Mouse (Mus musculus): Measurements from ENCODE around the gene Capn7. TPM values are rescaled to one million over a fixed set of nuclear protein-coding genes. Genes with fewer than 3 reads are reported as not detected.

Gene Capn7
- polyA plus RNA-seq, 1 experiment from 2014 or later, result 35.4 TPM

GRCm38 (mm10) chr14:31416411-31416810 lies 80.0 kb downstream of the Capn7 start:
- no peak overlapping the region for H3K4me3 ChIP-seq (ENCODE audit: low read depth, low read length)
- H3K9me3 ChIP-seq (replicated peaks; ENCODE audit: control insufficient read depth, low read length), result no peaks in the 10 kb centered on the region
- H3K4me2 ChIP-seq, result no peak overlapping the region
- no peak for ATAC-seq (replicated peaks; ENCODE audit: insufficient number of reproducible peaks, low FRiP score, low TSS enrichment)
- H3K36me3 ChIP-seq (ENCODE audit: control insufficient read depth, insufficient read depth, low read length), result no peaks in the 10 kb centered on the region
- H3K9ac ChIP-seq (ENCODE audit: low read depth, low read length), result no peak overlapping the region
- H3K4me1 ChIP-seq (ENCODE audit: control insufficient read depth, insufficient read depth, low read length), result peaks cover 62% of the 10 kb centered on the region
- no peak overlapping the region for H3K27ac ChIP-seq (ENCODE audit: low read depth, low read length)
- 81% methylated on average over 3 of the region's 3 CpGs for WGBS (ENCODE audit: insufficient replicate concordance)
- H3K27me3 ChIP-seq (ENCODE audit: control insufficient read depth, insufficient read depth, low read length), result no peaks in the 10 kb centered on the region

- H3K4me3 ChIP-seq (ENCODE audit: low read depth, low read length), result no peak overlapping the region
- WGBS (ENCODE audit: insufficient replicate concordance), result 73% methylated on average over 16 of the region's 16 CpGs
- H3K9ac ChIP-seq (ENCODE audit: low read depth, low read length), result no peak overlapping the region
- peaks cover 68% of the 10 kb centered on the region for H3K4me1 ChIP-seq (ENCODE audit: control insufficient read depth, insufficient read depth, low read length)
- H3K27ac ChIP-seq (ENCODE audit: low read depth, low read length), result no peak overlapping the region; the same call in 1 of the 2 replicates
- no peak overlapping the region for H3K4me2 ChIP-seq
- no peak for ATAC-seq (replicated peaks; ENCODE audit: insufficient number of reproducible peaks, low FRiP score, low TSS enrichment)
- no peaks in the 10 kb centered on the region for H3K27me3 ChIP-seq (ENCODE audit: control insufficient read depth, insufficient read depth, low read length)
- no peaks in the 10 kb centered on the region; the same call in 1 of the 2 replicates for H3K36me3 ChIP-seq (ENCODE audit: control insufficient read depth, insufficient read depth, low read length)
- H3K9me3 ChIP-seq (replicated peaks; ENCODE audit: control insufficient read depth, low read length), result no peaks in the 10 kb centered on the region
Measured at GRCm38 (mm10) chr14:31416835-31417549, 80.6 kb downstream of the Capn7 start.

- Histone ChIP-seq H3K9ac (ENCODE audit: low read depth, low read length) (peak overlapping the region; percentile 2; the same call in 1 of the 2 replicates), H3K9me3 (replicated peaks; ENCODE audit: control insufficient read depth, low read length) (no peaks in the 10 kb centered on the region), H3K36me3 (ENCODE audit: control insufficient read depth, insufficient read depth, low read length) (no peaks in the 10 kb centered on the region; the same call in 1 of the 2 replicates), H3K4me1 (ENCODE audit: control insufficient read depth, insufficient read depth, low read length) (peaks cover 66% of the 10 kb centered on the region), H3K4me3 (ENCODE audit: low read depth, low read length) (no peak overlapping the region), H3K4me2 (no peak overlapping the region), H3K27ac (ENCODE audit: low read depth, low read length) (no peak overlapping the region; the same call in 1 of the 2 replicates), H3K27me3 (ENCODE audit: control insufficient read depth, insufficient read depth, low read length) (no peaks in the 10 kb centered on the region)
- WGBS (ENCODE audit: insufficient replicate concordance), result 23% methylated on average over 4 of the region's 4 CpGs
- no peak for ATAC-seq (replicated peaks; ENCODE audit: insufficient number of reproducible peaks, low FRiP score, low TSS enrichment)
Measured at GRCm38 (mm10) chr14:31419279-31419678, 82.8 kb downstream of the Capn7 start.

GRCm38 (mm10) chr14:31420135-31420534 lies 83.7 kb downstream of the Capn7 start:
- Histone ChIP-seq H3K27me3 (ENCODE audit: control insufficient read depth, insufficient read depth, low read length) (no peaks in the 10 kb centered on the region), H3K4me2 (no peak overlapping the region), H3K4me3 (ENCODE audit: low read depth, low read length) (no peak overlapping the region), H3K27ac (ENCODE audit: low read depth, low read length) (no peak overlapping the region), H3K9me3 (replicated peaks; ENCODE audit: control insufficient read depth, low read length) (no peaks in the 10 kb centered on the region), H3K36me3 (ENCODE audit: control insufficient read depth, insufficient read depth, low read length) (no peaks in the 10 kb centered on the region; the same call in 1 of the 2 replicates), H3K9ac (ENCODE audit: low read depth, low read length) (no peak overlapping the region), H3K4me1 (ENCODE audit: control insufficient read depth, insufficient read depth, low read length) (peaks cover 57% of the 10 kb centered on the region)
- no peak for ATAC-seq (replicated peaks; ENCODE audit: insufficient number of reproducible peaks, low FRiP score, low TSS enrichment)
- 87% methylated on average over 8 of the region's 8 CpGs for WGBS (ENCODE audit: insufficient replicate concordance)

- Histone ChIP-seq H3K4me1 (ENCODE audit: control insufficient read depth, insufficient read depth, low read length) (peaks cover 53% of the 10 kb centered on the region), H3K9ac (ENCODE audit: low read depth, low read length) (no peak overlapping the region), H3K9me3 (replicated peaks; ENCODE audit: control insufficient read depth, low read length) (0 out of 2 replicates have a peak, but pooled peaks cover 1% of the 10 kb centered on the region), H3K27ac (ENCODE audit: low read depth, low read length) (no peak overlapping the region), H3K36me3 (ENCODE audit: control insufficient read depth, insufficient read depth, low read length) (peaks cover 3% of the 10 kb centered on the region; the same call in 1 of the 2 replicates), H3K4me3 (ENCODE audit: low read depth, low read length) (no peak overlapping the region), H3K27me3 (ENCODE audit: control insufficient read depth, insufficient read depth, low read length) (no peaks in the 10 kb centered on the region), H3K4me2 (no peak overlapping the region)
- WGBS (ENCODE audit: insufficient replicate concordance), result 83% methylated on average over 7 of the region's 7 CpGs
- ATAC-seq (replicated peaks; ENCODE audit: insufficient number of reproducible peaks, low FRiP score, low TSS enrichment), result no peak
Measured at GRCm38 (mm10) chr14:31420562-31420961, 84.1 kb downstream of the Capn7 start.

- Histone ChIP-seq H3K4me1 (ENCODE audit: control insufficient read depth, insufficient read depth, low read length) (peaks cover 52% of the 10 kb centered on the region), H3K9ac (ENCODE audit: low read depth, low read length) (no peak overlapping the region), H3K9me3 (replicated peaks; ENCODE audit: control insufficient read depth, low read length) (0 out of 2 replicates have a peak, but pooled peaks cover 3% of the 10 kb centered on the region), H3K36me3 (ENCODE audit: control insufficient read depth, insufficient read depth, low read length) (peaks cover 3% of the 10 kb centered on the region; the same call in 1 of the 2 replicates), H3K4me3 (ENCODE audit: low read depth, low read length) (no peak overlapping the region), H3K27ac (ENCODE audit: low read depth, low read length) (no peak overlapping the region), H3K27me3 (ENCODE audit: control insufficient read depth, insufficient read depth, low read length) (no peaks in the 10 kb centered on the region), H3K4me2 (no peak overlapping the region)
- ATAC-seq (replicated peaks; ENCODE audit: insufficient number of reproducible peaks, low FRiP score, low TSS enrichment), result no peak
- 79% methylated on average over 7 of the region's 7 CpGs for WGBS (ENCODE audit: insufficient replicate concordance)
Measured at GRCm38 (mm10) chr14:31420985-31421384, 84.5 kb downstream of the Capn7 start.

Other genes with a start within 250 kb of the Capn7 start
- gene Smim4, start 207.7 kb upstream of the Capn7 start, polyA plus RNA-seq (2014; fragmentation: Nextera tagmentation; extraction: Ambion mirVana), result 64.5 and 70.0 TPM in 2 replicates
- 342 and 344 TPM in 2 replicates for gene Nt5dc2, start 205.6 kb upstream of the Capn7 start, polyA plus RNA-seq (2014; fragmentation: Nextera tagmentation; extraction: Ambion mirVana)
- gene Stab1, start 168.0 kb upstream of the Capn7 start, polyA plus RNA-seq (2014; fragmentation: Nextera tagmentation; extraction: Ambion mirVana), result 35.9 and 40.4 TPM in 2 replicates
- gene Tnnc1, start 128.3 kb upstream of the Capn7 start, polyA plus RNA-seq (2014; fragmentation: Nextera tagmentation; extraction: Ambion mirVana), result 3,123 and 3,177 TPM in 2 replicates
- gene Nisch, start 119.7 kb upstream of the Capn7 start, polyA plus RNA-seq (2014; fragmentation: Nextera tagmentation; extraction: Ambion mirVana), result 286 and 325 TPM in 2 replicates
- gene Sema3g, start 118.8 kb upstream of the Capn7 start, polyA plus RNA-seq (2014; fragmentation: Nextera tagmentation; extraction: Ambion mirVana), result 0.03 and 0.08 TPM in 2 replicates
- gene Phf7, start 85.3 kb upstream of the Capn7 start, polyA plus RNA-seq (2014; fragmentation: Nextera tagmentation; extraction: Ambion mirVana), result 7.4 and 8.7 TPM in 2 replicates
- 52.5 and 57.8 TPM in 2 replicates for gene Bap1, start 85.2 kb upstream of the Capn7 start, polyA plus RNA-seq (2014; fragmentation: Nextera tagmentation; extraction: Ambion mirVana)
- 1.5 TPM in 2 replicates for gene Dnah1, start 12.7 kb upstream of the Capn7 start, polyA plus RNA-seq (2014; fragmentation: Nextera tagmentation; extraction: Ambion mirVana)
- gene Sh3bp5, start 99.4 kb downstream of the Capn7 start, polyA plus RNA-seq (2014; fragmentation: Nextera tagmentation; extraction: Ambion mirVana), result 10.9 and 16.8 TPM in 2 replicates
- gene Eaf1, start 157.8 kb downstream of the Capn7 start, polyA plus RNA-seq (2014; fragmentation: Nextera tagmentation; extraction: Ambion mirVana), result 16.6 and 19.3 TPM in 2 replicates
- 52.2 and 58.3 TPM in 2 replicates for gene Mettl6, start 158.4 kb downstream of the Capn7 start, polyA plus RNA-seq (2014; fragmentation: Nextera tagmentation; extraction: Ambion mirVana)

Measured in heart, embryonic 11.5 days (tissue).